Comparison of ENCODE assay signal across 21 mouse cellular contexts in the genomic region with DNA sequence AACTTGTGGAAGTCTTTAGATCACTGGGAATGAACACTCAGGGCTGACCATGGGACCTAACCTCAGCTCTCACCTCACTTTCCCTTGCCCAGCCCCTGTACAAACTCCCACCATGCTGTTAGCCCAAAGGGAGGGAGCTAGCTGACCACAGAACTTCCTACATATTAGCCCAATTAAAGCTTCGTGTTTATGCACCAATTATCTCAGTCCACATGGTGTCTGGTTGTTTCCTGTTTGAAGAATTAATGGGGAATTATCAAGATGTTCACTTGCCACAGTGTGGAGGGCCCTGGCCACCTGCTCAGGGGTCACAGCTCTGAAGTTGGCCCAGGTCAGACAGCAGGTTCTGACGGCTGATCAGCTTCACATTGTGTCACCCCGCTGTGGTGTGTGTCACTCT.
DNase-seq lines count a peak whose midpoint lies in the region; ATAC-seq lines count a peak whose summit lies in the region.
"Had no signal": no experiment of that assay in that cellular context is flagged by ENCODE, and none has a peak within 500 bp of the region (broad histone marks: within the 10 kb centered on the region; RNA-seq: fewer than 3 reads in every experiment).

No protein-coding gene starts in this region.

- 43% methylated on average over 3 of the region's 3 CpGs for WGBS in forebrain, embryonic 16.5 days

- no peak overlapping the region for H3K9ac ChIP-seq in forebrain, embryonic 16.5 days (replicated peaks; ENCODE audit: low read depth, low read length)
- H3K9ac ChIP-seq: embryonic facial prominence, embryonic 12.5 days; forebrain, embryonic 13.5 days; forebrain, embryonic 15.5 days had no signal

- peaks cover 10% of the 10 kb centered on the region for H3K4me1 ChIP-seq in forebrain, embryonic 16.5 days (replicated peaks; ENCODE audit: control insufficient read depth, insufficient read depth, low read length)
- H3K4me1 ChIP-seq: embryonic facial prominence, embryonic 12.5 days had no signal

- H3K36me3 ChIP-seq in forebrain, embryonic 16.5 days (ENCODE audit: control insufficient read depth, insufficient read depth), result no peaks in the 10 kb centered on the region
- H3K36me3 ChIP-seq: embryonic facial prominence, embryonic 10.5 days; embryonic facial prominence, embryonic 12.5 days; forebrain, embryonic 15.5 days; G1E had no signal

- DNase-seq in Muller cell, postnatal 12 days (ENCODE audit: inconsistent ontology term), result peak; percentile 33
- DNase-seq in retina, postnatal 1 day, result peak; percentile 62
- DNase-seq in urinary bladder, postnatal 10 days (ENCODE audit: low spot score), result no peak
- DNase-seq in embryo, embryonic 9.5 days (ENCODE audit: extremely low spot score), result no peak
- DNase-seq: adrenal gland, adult 2 months; adrenal gland, postnatal 10 days; adrenal gland, postnatal 25 days; B cell, adult 2 months; cerebellum, adult 11-12 months; cerebellum, adult 2 months; cerebellum, adult 9-10 months; cerebellum, postnatal 25 days; embryo, embryonic 11 days had no signal

- H3K27me3 ChIP-seq in forebrain, embryonic 16.5 days (replicated peaks; ENCODE audit: control insufficient read depth, insufficient read depth, low read length), result no peaks in the 10 kb centered on the region
- H3K27me3 ChIP-seq: embryonic facial prominence, embryonic 12.5 days; forebrain, embryonic 13.5 days; forebrain, embryonic 15.5 days had no signal

- ATAC-seq in common myeloid progenitor, adult 5-6 weeks (replicated peaks; ENCODE audit: low read depth, poor library complexity, severe bottlenecking), result peak; percentile 54
- no peak for ATAC-seq in forebrain, embryonic 16.5 days
- ATAC-seq: CD4-positive, CD25-positive, alpha-beta regulatory T cell, adult 4 months; forebrain, embryonic 13.5 days; forebrain, embryonic 15.5 days had no signal

- no peak overlapping the region for H3K4me3 ChIP-seq in forebrain, embryonic 16.5 days (replicated peaks; ENCODE audit: low read length)
- H3K4me3 ChIP-seq: embryonic facial prominence, embryonic 10.5 days; embryonic facial prominence, embryonic 12.5 days; forebrain, embryonic 13.5 days; forebrain, embryonic 15.5 days had no signal

- no peaks in the 10 kb centered on the region for H3K9me3 ChIP-seq in forebrain, embryonic 16.5 days (ENCODE audit: control insufficient read depth, low read length)
- H3K9me3 ChIP-seq: embryonic facial prominence, embryonic 10.5 days; embryonic facial prominence, embryonic 12.5 days; forebrain, embryonic 13.5 days; forebrain, embryonic 15.5 days; G1E had no signal

- no peak overlapping the region for H3K4me2 ChIP-seq in forebrain, embryonic 16.5 days (ENCODE audit: low read length)
- H3K4me2 ChIP-seq: embryonic facial prominence, embryonic 12.5 days; forebrain, embryonic 13.5 days; forebrain, embryonic 15.5 days had no signal

- no peak overlapping the region for H3K27ac ChIP-seq in forebrain, embryonic 16.5 days (ENCODE audit: low read length)
- H3K27ac ChIP-seq: embryonic facial prominence, embryonic 10.5 days; embryonic facial prominence, embryonic 12.5 days; forebrain, embryonic 13.5 days; forebrain, embryonic 15.5 days had no signal

Comparison
In these comparisons a context has a peak if more than half of its experiments do, and no peak if none do; other contexts are left out.
1. DNase-seq: peak in Muller cell, postnatal 12 days (single experiment) and retina, postnatal 1 day (single experiment); none in urinary bladder, postnatal 10 days (single experiment) and embryo, embryonic 9.5 days (single experiment).